Mouse (Mus musculus) hindbrain, embryonic 14.5 days (tissue): ENCODE measurements around the gene Kdm5b. TPM values are rescaled to one million over a fixed set of nuclear protein-coding genes. Genes with fewer than 3 reads are reported as not detected.

Experiments
- ATAC-seq: fragments of 200-750 bp; cut with Nextera tagmentation; 2 replicates; pipeline ENCODE4 v1.8.0; 2017; ENCODE audit warnings: moderate number of reproducible peaks, mild to moderate bottlenecking, moderate TSS enrichment, moderate library complexity; ENCODE audit not compliant: low FRiP score
- DNase-seq: peaks from one replicate; pipeline ENCODE4 v3.0.0-alpha.2; 2015; ENCODE audit warnings: low spot score
- H3K27ac ChIP-seq: fragments of 300-500 bp; sonication (generic); 2 replicates; pipeline ENCODE4 v1.5.1; 2014; ENCODE audit warnings: mild to moderate bottlenecking, moderate library complexity
- H3K27me3 ChIP-seq: fragments of 300-500 bp; sonication (generic); 2 replicates; pipeline ENCODE4 v1.6.1; 2014; ENCODE audit warnings: mild to moderate bottlenecking, low read length, mixed read lengths; ENCODE audit not compliant: control insufficient read depth, insufficient read depth
- H3K36me3 ChIP-seq: fragments of 300-500 bp; sonication (generic); replicated peaks from 2 replicates; pipeline ENCODE4 v1.6.1; 2014; ENCODE audit not compliant: control insufficient read depth, insufficient read depth
- H3K4me1 ChIP-seq: fragments of 300-500 bp; sonication (generic); replicated peaks from 2 replicates; pipeline ENCODE4 v1.6.1; 2014; ENCODE audit warnings: antibody characterized with exemption, low read length, mixed read lengths; ENCODE audit not compliant: control insufficient read depth, insufficient read depth
- H3K4me2 ChIP-seq: fragments of 300-500 bp; sonication (generic); replicated peaks from 2 replicates; pipeline ENCODE4 v1.6.1; 2014; ENCODE audit warnings: mild to moderate bottlenecking, moderate library complexity
- H3K4me3 ChIP-seq: fragments of 300-500 bp; sonication (generic); replicated peaks from 2 replicates; pipeline ENCODE4 v1.5.1; 2014; ENCODE audit warnings: mild to moderate bottlenecking, low read length
- H3K9ac ChIP-seq: fragments of 300-500 bp; sonication (generic); 2 replicates; pipeline ENCODE4 v1.6.1; 2014
- H3K9me3 ChIP-seq: fragments of 300-500 bp; sonication (generic); 2 replicates; pipeline ENCODE4 v1.6.1; 2016; ENCODE audit warnings: low read length; ENCODE audit not compliant: control insufficient read depth
- WGBS: fragments of 180-500 bp; shearing (Covaris S2); extraction: QIAGEN DNeasy Blood & Tissue Kit; methylation state at CpG from one replicate; pipeline ENCODE4 v1.1.7; 2014; 5-methylcytosine and 5-hydroxymethylcytosine counted together
- polyA plus RNA-seq: library from polyadenylated mRNA; unstranded; fragments of >200 nt; fragmentation: Nextera tagmentation; extraction: Ambion mirVana; gene quantifications from 2 replicates; pipeline ENCODE4 v1.2.1, GENCODE M21; 2014

Gene Kdm5b
- polyA plus RNA-seq, 1 experiment from 2014 or later = 83.0 TPM

GRCm38 (mm10) chr1:134535054-134535453, 24.9 kb upstream of the Kdm5b start:
- Histone ChIP-seq H3K27ac (no peak overlapping the region), H3K4me1 (no peaks in the 10 kb centered on the region), H3K4me2 (no peak overlapping the region), H3K9me3 (no peaks in the 10 kb centered on the region), H3K9ac (no peak overlapping the region), H3K4me3 (no peak overlapping the region), H3K36me3 (no peaks in the 10 kb centered on the region), H3K27me3 (no peaks in the 10 kb centered on the region)
- DNase-seq (no peak), ATAC-seq (no peak)
- WGBS = 97% methylated on average over 1 of the region's 1 CpGs

- 75% methylated on average over 3 of the region's 3 CpGs for WGBS
These were observed 24.5 kb upstream of the Kdm5b start for GRCm38 (mm10) chr1:134535513-134535912.

DNA sequence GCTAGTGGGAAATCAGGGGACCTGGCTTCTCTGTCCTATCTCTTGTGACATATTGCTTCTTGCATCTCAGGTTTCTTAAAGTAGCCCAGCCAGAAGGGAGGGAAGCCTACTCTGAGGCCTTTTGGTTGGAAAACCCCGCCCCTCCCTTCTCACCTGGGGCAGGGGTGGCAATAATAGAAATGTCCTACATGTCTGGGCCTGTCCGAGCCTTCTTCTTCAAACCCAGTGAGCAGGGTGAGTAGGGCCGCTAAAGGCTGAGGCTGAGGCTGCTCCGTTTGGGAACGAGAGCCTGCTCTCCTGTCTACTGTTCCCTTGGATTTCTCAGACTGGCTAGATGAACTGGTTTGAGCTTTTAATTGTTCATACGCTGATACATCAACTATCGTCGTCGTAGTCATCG, 19.4 kb upstream of the Kdm5b start:
- DNase-seq (no peak), ATAC-seq (no peak)
- H3K36me3 ChIP-seq = no peaks in the 10 kb centered on the region
- no peaks in the 10 kb centered on the region for H3K4me1 ChIP-seq
- 92% methylated on average over 10 of the region's 10 CpGs for WGBS
- H3K4me2 ChIP-seq = no peak overlapping the region
- H3K27ac ChIP-seq = no peak overlapping the region
- no peak overlapping the region for H3K4me3 ChIP-seq
- H3K9ac ChIP-seq = no peak overlapping the region
- H3K9me3 ChIP-seq = no peaks in the 10 kb centered on the region
- H3K27me3 ChIP-seq = no peaks in the 10 kb centered on the region

More at GRCm38 (mm10) chr1:134535513-134535912, 24.5 kb upstream of the Kdm5b start:
- no peaks in the 10 kb centered on the region for H3K9me3 ChIP-seq
- ATAC-seq = no peak
- H3K36me3 ChIP-seq = no peaks in the 10 kb centered on the region
- H3K4me1 ChIP-seq = no peaks in the 10 kb centered on the region
- H3K4me3 ChIP-seq = no peak overlapping the region
- H3K27me3 ChIP-seq = no peaks in the 10 kb centered on the region
- DNase-seq = no peak
- H3K27ac ChIP-seq = no peak overlapping the region
- no peak overlapping the region for H3K9ac ChIP-seq
- H3K4me2 ChIP-seq = no peak overlapping the region

GRCm38 (mm10) chr1:134548231-134548630, 11.7 kb upstream of the Kdm5b start:
- H3K27me3 ChIP-seq = no peaks in the 10 kb centered on the region
- no peak overlapping the region for H3K4me3 ChIP-seq
- 78% methylated on average over 4 of the region's 4 CpGs for WGBS
- H3K4me1 ChIP-seq = no peaks in the 10 kb centered on the region
- no peak overlapping the region for H3K9ac ChIP-seq
- no peak overlapping the region for H3K4me2 ChIP-seq
- no peaks in the 10 kb centered on the region for H3K9me3 ChIP-seq
- DNase-seq = no peak
- ATAC-seq = no peak
- H3K36me3 ChIP-seq = no peaks in the 10 kb centered on the region
- no peak overlapping the region for H3K27ac ChIP-seq

GRCm38 (mm10) chr1:134549632-134550132, 10.3 kb upstream of the Kdm5b start, which contains the start of gene Mgat4e:
Gene Mgat4e (minus strand): TSS chr1:134549682.
- Histone ChIP-seq H3K36me3 (no peaks in the 10 kb centered on the region), H3K4me2 (no peak within 1 kb of the TSS), H3K9me3 (no peaks in the 10 kb centered on the region), H3K4me1 (no peaks in the 10 kb centered on the region), H3K9ac (no peak within 1 kb of the TSS), H3K27me3 (no peaks in the 10 kb centered on the region), H3K4me3 (no peak within 1 kb of the TSS), H3K27ac (no peak within 1 kb of the TSS)
- DNase-seq = no peak
- no peak for ATAC-seq
- WGBS = 58% methylated on average over 7 of the region's 7 CpGs

DNA sequence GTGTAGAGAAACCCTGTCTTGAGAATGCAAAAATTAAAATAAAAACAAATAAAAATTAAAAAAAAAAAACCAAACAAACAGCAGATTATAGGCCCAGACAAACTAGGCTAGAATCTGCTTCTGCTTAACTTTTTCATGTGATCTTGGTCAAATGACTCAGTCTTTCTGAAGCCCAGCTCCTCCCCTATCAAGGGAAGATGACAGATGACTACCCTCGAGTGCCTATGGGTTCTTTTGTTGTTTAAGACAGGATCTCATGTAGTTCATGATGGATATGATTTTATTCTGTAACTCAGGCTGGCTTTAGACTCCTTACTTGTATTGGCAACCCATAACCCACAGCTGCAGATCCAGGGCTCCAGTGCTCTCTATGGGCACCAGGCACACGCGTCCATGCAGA, 8.1 kb upstream of the Kdm5b start:
- Histone ChIP-seq H3K9ac (no peak overlapping the region), H3K4me3 (no peak overlapping the region), H3K36me3 (no peaks in the 10 kb centered on the region), H3K27ac (no peak overlapping the region), H3K4me1 (no peaks in the 10 kb centered on the region), H3K9me3 (no peaks in the 10 kb centered on the region), H3K27me3 (no peaks in the 10 kb centered on the region), H3K4me2 (no peak overlapping the region)
- no peak for ATAC-seq
- 78% methylated on average over 3 of the region's 3 CpGs for WGBS
- no peak for DNase-seq

DNA sequence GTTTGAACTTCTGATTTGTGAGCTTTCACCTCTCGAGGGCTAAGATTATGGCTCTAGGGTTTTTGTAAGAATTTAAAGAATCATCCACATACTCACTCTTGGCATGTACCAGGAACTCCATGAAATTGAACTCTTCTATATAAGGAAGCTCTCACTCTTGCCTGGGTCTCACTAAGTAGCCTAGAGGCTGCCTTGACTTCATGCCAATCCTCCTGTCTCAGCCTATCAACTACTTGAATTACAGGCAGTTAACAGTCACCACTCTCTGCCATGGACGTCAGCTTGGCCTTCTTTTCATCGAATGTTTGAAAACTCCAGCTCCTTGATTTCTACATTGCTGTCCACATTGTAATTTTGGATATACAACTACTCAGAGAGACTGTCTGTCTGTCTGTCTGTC, 7.6 kb upstream of the Kdm5b start:
- ATAC-seq (no peak), DNase-seq (no peak)
- Histone ChIP-seq H3K27ac (no peak overlapping the region), H3K9me3 (no peaks in the 10 kb centered on the region), H3K36me3 (no peaks in the 10 kb centered on the region), H3K4me3 (no peak overlapping the region), H3K27me3 (no peaks in the 10 kb centered on the region), H3K4me1 (0 out of 2 replicates have a peak, but pooled peaks cover 4% of the 10 kb centered on the region), H3K4me2 (no peak overlapping the region), H3K9ac (no peak overlapping the region)
- 79% methylated on average over 3 of the region's 3 CpGs for WGBS

DNA sequence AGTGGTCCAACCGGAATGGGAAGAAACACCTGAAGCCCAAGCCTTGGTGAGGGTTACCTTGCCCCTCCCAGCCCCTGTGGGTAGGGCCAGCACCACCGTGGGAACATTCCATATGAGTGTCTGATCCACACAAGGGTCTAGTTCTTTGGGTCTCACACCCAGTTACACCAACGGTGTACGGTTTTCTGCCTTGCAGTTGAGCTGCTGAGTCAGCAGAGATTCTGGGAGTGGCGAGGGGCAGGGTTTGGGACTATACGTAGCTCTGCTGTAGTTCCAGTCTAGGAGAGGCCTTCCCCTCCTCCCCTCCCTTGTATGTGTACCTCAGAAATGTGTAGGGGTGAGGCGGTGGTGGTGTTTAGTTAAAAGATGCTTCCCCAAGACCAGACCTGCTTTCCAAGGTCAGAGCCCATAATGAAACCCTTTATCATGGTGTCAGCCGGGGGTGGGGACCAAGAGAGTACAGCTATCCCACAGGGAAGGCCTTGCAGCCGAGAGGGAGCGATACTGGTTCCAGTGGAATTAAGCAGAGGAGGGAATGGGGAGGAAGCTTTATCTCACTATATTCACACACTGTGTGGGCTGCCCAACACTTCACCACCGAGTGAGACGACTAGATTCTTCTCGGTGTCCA, 4.6 kb upstream of the Kdm5b start:
- Histone ChIP-seq H3K27ac (no peak overlapping the region), H3K9me3 (no peaks in the 10 kb centered on the region), H3K4me1 (0 out of 2 replicates have a peak, but pooled peaks cover 4% of the 10 kb centered on the region), H3K36me3 (no peaks in the 10 kb centered on the region), H3K27me3 (no peaks in the 10 kb centered on the region), H3K4me3 (no peak overlapping the region), H3K4me2 (peak overlapping the region; percentile 74), H3K9ac (no peak overlapping the region)
- ATAC-seq (no peak), DNase-seq (no peak)
- 28% methylated on average over 13 of the region's 13 CpGs for WGBS

DNA sequence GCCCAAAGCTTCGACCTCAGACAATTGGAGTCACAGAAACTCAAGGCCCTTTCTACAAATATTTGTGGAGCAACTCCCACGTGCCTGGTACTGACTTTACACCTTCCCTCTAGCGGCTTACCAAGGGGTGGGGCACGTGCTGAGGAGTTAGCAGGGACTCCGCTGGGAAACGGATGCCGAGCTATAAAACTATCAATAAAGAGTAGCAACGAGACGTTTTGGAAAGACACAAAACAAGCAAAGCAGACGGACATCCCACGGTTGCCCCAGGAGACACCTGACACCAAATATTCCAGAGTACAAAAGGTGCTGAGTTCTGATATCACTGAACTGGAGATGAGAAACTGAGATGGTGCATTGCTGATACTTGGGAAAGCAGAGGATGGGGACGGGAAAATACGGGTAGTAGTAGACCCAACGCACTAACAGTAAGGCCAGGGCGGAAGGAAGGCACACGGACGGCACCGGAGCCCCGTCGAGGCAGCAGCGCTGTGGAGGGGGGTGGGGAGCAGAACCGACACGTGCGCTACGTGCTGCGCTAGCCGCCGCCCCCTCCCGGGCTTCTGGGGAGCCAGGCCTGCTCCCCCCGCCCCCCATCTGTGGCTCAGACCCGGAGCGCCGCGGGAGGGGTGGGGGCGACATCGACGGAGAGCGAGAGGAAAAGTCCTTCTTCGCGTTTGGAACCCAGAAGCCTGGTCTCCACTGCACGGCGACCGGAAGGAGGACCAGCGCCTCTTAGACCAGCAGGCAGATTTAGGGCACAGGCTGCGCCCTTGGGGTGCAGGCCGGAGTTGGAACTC, 3.9 kb upstream of the Kdm5b start:
- H3K4me2 ChIP-seq = peak overlapping the region; percentile 74
- H3K27ac ChIP-seq = peak overlapping the region; percentile 90
- H3K4me1 ChIP-seq = 0 out of 2 replicates have a peak, but pooled peaks cover 4% of the 10 kb centered on the region
- ATAC-seq (peak; percentile 31), DNase-seq (peak; percentile 50)
- no peaks in the 10 kb centered on the region for H3K9me3 ChIP-seq
- no peaks in the 10 kb centered on the region for H3K36me3 ChIP-seq
- H3K4me3 ChIP-seq = peak overlapping the region; percentile 53
- peak overlapping the region; percentile 75 for H3K9ac ChIP-seq
- H3K27me3 ChIP-seq = no peaks in the 10 kb centered on the region
- whole genome bisulfite sequencing = under 1% methylated on average over 43 of the region's 46 CpGs
